Mouse (Mus musculus) lung, postnatal 0 days (tissue): ENCODE data around the gene Olfr24. TPM values are rescaled to one million over a fixed set of nuclear protein-coding genes. Genes with fewer than 3 reads are reported as not detected.
A peak's percentile ranks its signal among the peaks of the same experiment; 100 is the strongest.
"Not testable (repeated sequence)": the region's sequence is repeated elsewhere in the genome, so short reads cannot be mapped to it uniquely, and the experiment has no call there.

ENCODE experiments used
- ATAC-seq: fragments of 200-750 bp; cut with Nextera tagmentation; 2 replicates; pipeline ENCODE4 v1.8.0; 2017; ENCODE audit warnings: moderate library complexity
- DNase-seq: peaks from one replicate; pipeline ENCODE4 v3.0.0-alpha.2; 2016; ENCODE audit warnings: low spot score
- H3K27ac ChIP-seq: fragments of 300-500 bp; sonication (generic); 2 replicates; pipeline ENCODE4 v1.5.1; 2014; ENCODE audit warnings: antibody characterized with exemption, mild to moderate bottlenecking, low read length, mixed read lengths
- H3K27me3 ChIP-seq: fragments of 300-500 bp; sonication (generic); replicated peaks from 2 replicates; pipeline ENCODE4 v1.6.1; 2014; ENCODE audit warnings: low read length, mixed read lengths; ENCODE audit not compliant: insufficient read depth
- H3K36me3 ChIP-seq: fragments of 300-500 bp; sonication (generic); 2 replicates; pipeline ENCODE4 v1.6.1; 2014; ENCODE audit warnings: low read length, mixed read lengths; ENCODE audit not compliant: insufficient read depth
- H3K4me1 ChIP-seq: fragments of 300-500 bp; sonication (generic); 2 replicates; pipeline ENCODE4 v1.6.1; 2014; ENCODE audit warnings: antibody characterized with exemption, low read depth, low read length, mixed read lengths; ENCODE audit not compliant: insufficient read depth
- H3K4me2 ChIP-seq: fragments of 300-500 bp; sonication (generic); replicated peaks from 2 replicates; pipeline ENCODE4 v1.6.1; 2014; ENCODE audit warnings: low read depth, mild to moderate bottlenecking, low read length, moderate library complexity, mixed read lengths
- H3K4me3 ChIP-seq: fragments of 300-500 bp; sonication (generic); 2 replicates; pipeline ENCODE4 v1.5.1; 2014; ENCODE audit warnings: low read depth, low read length
- H3K9ac ChIP-seq: fragments of 300-500 bp; sonication (generic); replicated peaks from 2 replicates; pipeline ENCODE4 v1.6.1; 2014; ENCODE audit warnings: low read depth, mild to moderate bottlenecking
- H3K9me3 ChIP-seq: fragments of 300-500 bp; sonication (generic); 2 replicates; pipeline ENCODE4 v1.6.1; 2016; ENCODE audit warnings: low read length, mixed read lengths
- CTCF ChIP-seq: IDR thresholded peaks from 2 replicates; pipeline ENCODE4 v1.5.1; 2016; ENCODE audit warnings: antibody characterized with exemption, mild to moderate bottlenecking
- EP300 ChIP-seq: IDR thresholded peaks from 2 replicates; pipeline ENCODE4 v1.6.1; 2016; ENCODE audit warnings: antibody characterized with exemption, mild to moderate bottlenecking, control low read depth
- WGBS: fragments of 180-500 bp; shearing (Covaris S2); extraction: QIAGEN DNeasy Blood & Tissue Kit; methylation state at CpG from one replicate; pipeline ENCODE4 v1.1.7; 2014; 5-methylcytosine and 5-hydroxymethylcytosine counted together
- polyA plus RNA-seq: library from polyadenylated mRNA; unstranded; fragments of >200 nt; fragmentation: Nextera tagmentation; extraction: Ambion mirVana; gene quantifications from 2 replicates; pipeline ENCODE4 v1.2.1, GENCODE M21; 2015

Olfr24 gene
- not detected in 2 replicates for polyA plus RNA-seq

GRCm38 (mm10) chr9:18763896-18764295 lies at the start of gene Olfr24:
TSS of gene Olfr24 (minus strand) at chr9:18763996.
- H3K9me3 ChIP-seq, result no peaks in the 10 kb centered on the region
- no peaks in the 10 kb centered on the region for H3K36me3 ChIP-seq
- no peak for ATAC-seq
- no peak for DNase-seq
- TF ChIP-seq CTCF (no peak), EP300 (no peak)
- no peaks in the 10 kb centered on the region for H3K27me3 ChIP-seq
- H3K4me1 ChIP-seq, result no peaks in the 10 kb centered on the region
- no peak within 1 kb of the TSS for H3K9ac ChIP-seq
- H3K4me3 ChIP-seq, result no peak within 1 kb of the TSS
- H3K27ac ChIP-seq, result no peak within 1 kb of the TSS
- H3K4me2 ChIP-seq, result no peak within 1 kb of the TSS

DNA sequence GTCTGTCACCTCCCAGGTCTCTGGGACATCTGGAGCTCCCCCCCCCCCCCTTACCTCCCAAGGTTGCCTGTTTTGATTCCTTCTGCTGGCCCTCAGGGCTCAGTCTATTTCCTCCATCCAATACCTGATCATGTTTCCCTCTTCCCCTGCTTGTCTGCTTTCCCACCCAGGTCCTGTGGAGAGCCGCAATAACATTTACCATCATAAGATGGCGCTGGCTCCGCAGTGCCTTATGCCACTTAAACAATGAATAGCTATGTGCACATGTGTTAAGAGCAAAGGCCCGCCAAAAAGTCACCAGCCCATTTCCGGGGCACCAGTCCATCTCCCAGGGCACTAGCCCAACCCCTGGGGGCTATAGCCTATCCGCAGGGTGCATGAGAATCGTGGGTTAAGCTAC lies 21.5 kb upstream of the Olfr24 start:
- WGBS, result 59% methylated on average over 7 of the region's 7 CpGs
- ATAC-seq, result no peak
- Histone ChIP-seq H3K27me3 (no peaks in the 10 kb centered on the region), H3K4me1 (no peaks in the 10 kb centered on the region), H3K27ac (no peak overlapping the region), H3K36me3 (no peaks in the 10 kb centered on the region), H3K9ac (no peak overlapping the region), H3K4me2 (no peak overlapping the region), H3K4me3 (no peak overlapping the region), H3K9me3 (no peaks in the 10 kb centered on the region)
- TF ChIP-seq EP300, result no peak
- no peak for TF ChIP-seq CTCF
- DNase-seq, result no peak

- no peaks in the 10 kb centered on the region for H3K36me3 ChIP-seq
- DNase-seq (no peak), ATAC-seq (no peak)
- no peak overlapping the region for H3K4me2 ChIP-seq
- H3K4me3 ChIP-seq, result no peak overlapping the region
- 76% methylated on average over 24 of the region's 24 CpGs for WGBS
- H3K9me3 ChIP-seq, result no peaks in the 10 kb centered on the region
- no peaks in the 10 kb centered on the region for H3K4me1 ChIP-seq
- no peak for TF ChIP-seq EP300
- no peak for TF ChIP-seq CTCF
- H3K9ac ChIP-seq, result no peak overlapping the region
- H3K27me3 ChIP-seq, result no peaks in the 10 kb centered on the region
- no peak overlapping the region for H3K27ac ChIP-seq
Measured at GRCm38 (mm10) chr9:18779476-18779875, 15.7 kb upstream of the Olfr24 start.

GRCm38 (mm10) chr9:18778981-18779380 lies 15.2 kb upstream of the Olfr24 start:
- WGBS, result 71% methylated on average over 1 of the region's 1 CpGs
- Histone ChIP-seq H3K36me3 (no peaks in the 10 kb centered on the region), H3K4me3 (no peak overlapping the region), H3K4me2 (no peak overlapping the region), H3K9me3 (no peaks in the 10 kb centered on the region), H3K27me3 (no peaks in the 10 kb centered on the region), H3K4me1 (no peaks in the 10 kb centered on the region), H3K9ac (no peak overlapping the region), H3K27ac (no peak overlapping the region)
- ATAC-seq (no peak), DNase-seq (no peak)
- TF ChIP-seq CTCF (no peak), EP300 (no peak)

GRCm38 (mm10) chr9:18755595-18755994 lies 8.2 kb downstream of the Olfr24 start:
- 39% methylated on average over 1 of the region's 1 CpGs for WGBS
- no peak for DNase-seq
- no peak for ATAC-seq
- no peak overlapping the region for H3K4me2 ChIP-seq
- H3K27me3 ChIP-seq, result no peaks in the 10 kb centered on the region
- no peaks in the 10 kb centered on the region for H3K9me3 ChIP-seq
- no peak overlapping the region for H3K27ac ChIP-seq
- H3K4me1 ChIP-seq, result no peaks in the 10 kb centered on the region
- TF ChIP-seq CTCF, result no peak
- no peak for TF ChIP-seq EP300
- H3K36me3 ChIP-seq, result no peaks in the 10 kb centered on the region
- H3K9ac ChIP-seq, result no peak overlapping the region
- H3K4me3 ChIP-seq, result no peak overlapping the region

GRCm38 (mm10) chr9:18744639-18745038 lies 19.2 kb downstream of the Olfr24 start:
- H3K9ac ChIP-seq, result no peak overlapping the region
- H3K9me3 ChIP-seq, result no peaks in the 10 kb centered on the region
- H3K4me3 ChIP-seq, result no peak overlapping the region
- no peaks in the 10 kb centered on the region for H3K4me1 ChIP-seq
- no peak for ATAC-seq
- H3K27ac ChIP-seq, result no peak overlapping the region
- TF ChIP-seq CTCF, result peak; percentile 39
- TF ChIP-seq EP300, result no peak
- no peak overlapping the region for H3K4me2 ChIP-seq
- 22% methylated on average over 5 of the region's 5 CpGs for WGBS
- no peaks in the 10 kb centered on the region for H3K36me3 ChIP-seq
- no peak for DNase-seq
- no peaks in the 10 kb centered on the region for H3K27me3 ChIP-seq

- H3K4me2 ChIP-seq, H3K36me3 ChIP-seq, ATAC-seq, H3K27me3 ChIP-seq, H3K27ac ChIP-seq, H3K4me3 ChIP-seq, H3K9ac ChIP-seq, H3K9me3 ChIP-seq, H3K4me1 ChIP-seq, DNase-seq: not testable (repeated sequence)
- 77% methylated on average over 2 of the region's 2 CpGs for WGBS
Measured at GRCm38 (mm10) chr9:18734177-18734576, 29.6 kb downstream of the Olfr24 start.
